Mouse (Mus musculus) lung, postnatal 36 days (tissue): Measurements from ENCODE around the gene Rnf216.
"Not testable (repeated sequence)": the region's sequence is repeated elsewhere in the genome, so short reads cannot be mapped to it uniquely, and the experiment has no call there.

ENCODE experiments used
- DNase-seq: peaks from one replicate; pipeline ENCODE4 v3.0.0; 2022; ENCODE audit warnings: mixed read lengths

Gene Rnf216

DNA sequence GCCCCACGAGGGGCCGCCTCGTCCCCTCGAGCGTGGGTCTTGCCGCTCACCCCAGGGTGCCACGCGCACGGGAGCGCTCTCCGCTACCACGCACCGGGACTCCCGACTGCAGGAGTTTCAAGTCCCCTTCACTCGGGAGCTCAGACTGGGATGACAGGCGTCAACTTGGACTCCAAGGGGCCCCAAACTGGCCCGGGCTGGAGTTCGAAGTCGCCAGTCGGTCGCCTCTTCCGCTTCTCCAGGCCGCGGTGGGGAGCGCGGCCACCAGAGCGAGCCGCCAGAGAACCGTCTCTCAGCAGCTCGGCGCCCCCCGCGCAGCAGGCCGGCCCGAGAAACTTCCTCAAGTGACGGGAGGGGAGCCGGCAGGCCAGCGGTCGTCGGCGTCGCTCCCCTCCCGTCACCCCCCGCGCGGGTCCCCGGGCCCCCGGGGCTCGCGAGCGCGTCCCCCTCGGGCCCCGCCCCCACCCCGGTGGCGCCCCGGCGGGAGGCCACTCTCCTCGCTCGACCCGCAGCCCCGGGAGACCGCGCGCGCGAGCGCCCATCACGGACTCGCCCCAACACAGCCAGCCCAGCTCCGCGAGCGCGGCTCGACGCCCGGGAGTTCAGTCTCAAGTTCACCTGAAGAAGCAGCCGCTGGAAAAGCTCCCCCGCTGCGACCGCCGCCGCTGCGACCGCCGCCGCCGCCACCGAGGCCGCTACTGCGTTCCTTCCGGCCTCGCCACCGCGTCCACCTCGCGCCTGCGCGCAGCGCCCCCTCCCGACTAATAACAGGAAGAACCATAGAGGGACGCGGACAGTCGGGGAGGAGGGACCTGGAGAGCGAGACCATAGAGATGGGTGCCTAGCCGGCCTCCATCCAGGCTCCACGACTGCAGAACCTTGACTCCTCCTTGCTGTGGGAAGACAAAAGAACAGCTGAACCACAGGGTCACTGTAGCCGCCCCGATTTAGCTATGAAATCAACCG, at the start of gene Rnf216:
Rnf216 (minus strand) TSS at position 714 of the 966 bp plus-strand sequence.
- peak; percentile 96 for DNase-seq

DNA sequence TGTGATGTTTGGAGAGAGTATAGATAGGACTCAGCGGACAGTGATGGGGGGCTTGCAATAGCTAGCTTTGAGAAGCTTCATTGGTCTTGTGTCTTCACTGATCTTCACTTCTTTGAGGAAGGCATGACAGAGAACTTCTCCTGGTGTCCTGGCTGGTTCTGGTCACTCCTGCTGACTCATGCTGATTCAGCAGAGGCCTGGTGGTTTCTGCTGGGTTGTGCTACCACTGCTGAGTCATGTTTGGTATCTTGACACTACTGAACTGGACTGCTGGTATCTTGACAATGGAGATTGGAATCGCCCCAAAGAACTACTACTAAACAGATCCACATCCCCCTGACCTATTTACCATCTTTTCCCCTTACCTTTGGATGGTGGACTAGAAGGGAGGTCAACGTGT, 42.7 kb upstream of the Rnf216 start:
- DNase-seq = no peak

DNA sequence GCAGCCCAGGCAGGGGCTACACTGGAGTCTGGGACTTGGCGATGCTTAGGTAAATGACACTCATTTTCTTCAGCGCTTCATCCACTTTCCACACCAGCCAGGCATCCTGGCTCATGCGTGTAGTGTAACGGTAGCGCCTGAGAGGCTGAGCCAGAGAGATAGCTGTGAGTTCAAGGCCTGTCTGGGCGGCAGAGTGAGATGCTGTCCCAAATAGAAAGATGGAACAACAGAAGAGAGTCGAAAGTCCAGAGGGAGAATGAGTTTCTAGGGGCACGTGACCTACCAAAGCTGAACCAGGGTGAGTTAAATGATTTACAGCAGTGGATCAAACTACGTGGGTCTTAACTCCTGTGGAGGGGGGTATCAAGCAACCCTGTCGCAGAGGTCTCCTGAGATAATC, 41.0 kb upstream of the Rnf216 start:
- DNase-seq = no peak

DNA sequence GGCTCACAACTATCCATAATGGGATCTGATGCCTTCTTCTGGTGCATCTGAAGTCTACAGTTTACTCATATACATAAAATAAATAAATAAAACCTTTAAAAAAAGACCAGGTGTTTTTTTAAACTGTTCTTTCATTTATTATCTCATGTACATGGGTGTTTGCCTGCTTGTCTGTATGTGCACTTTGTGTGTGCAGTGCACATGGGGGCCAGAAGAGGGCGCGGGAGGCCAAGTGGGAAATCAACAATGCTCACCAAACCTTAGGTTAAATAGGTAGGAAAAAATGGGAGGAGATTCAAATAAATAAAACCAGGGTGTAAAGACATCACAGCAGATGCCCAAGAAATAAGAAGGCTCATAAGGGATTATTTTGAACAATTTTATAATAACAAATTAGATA, 37.2 kb upstream of the Rnf216 start:
- DNase-seq = no peak

DNA sequence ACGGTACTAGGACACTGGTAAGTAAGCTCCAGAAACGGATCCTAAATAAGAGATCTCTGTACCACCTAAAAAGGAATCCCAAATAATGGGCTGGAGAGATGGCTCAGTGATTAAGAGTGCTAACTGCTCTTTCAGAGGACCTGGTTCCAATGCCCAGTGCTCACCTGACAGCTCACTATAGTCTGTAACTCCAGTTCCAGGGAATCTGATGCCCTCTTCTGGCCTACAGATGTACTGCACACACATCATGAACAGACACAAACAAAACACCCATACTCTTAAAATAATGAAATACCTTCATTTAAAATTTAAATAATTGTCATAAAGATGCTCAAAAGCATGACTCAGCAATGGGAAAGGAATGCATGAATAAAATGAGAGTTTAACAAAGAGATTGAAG, 36.7 kb upstream of the Rnf216 start:
- no peak for DNase-seq

DNA sequence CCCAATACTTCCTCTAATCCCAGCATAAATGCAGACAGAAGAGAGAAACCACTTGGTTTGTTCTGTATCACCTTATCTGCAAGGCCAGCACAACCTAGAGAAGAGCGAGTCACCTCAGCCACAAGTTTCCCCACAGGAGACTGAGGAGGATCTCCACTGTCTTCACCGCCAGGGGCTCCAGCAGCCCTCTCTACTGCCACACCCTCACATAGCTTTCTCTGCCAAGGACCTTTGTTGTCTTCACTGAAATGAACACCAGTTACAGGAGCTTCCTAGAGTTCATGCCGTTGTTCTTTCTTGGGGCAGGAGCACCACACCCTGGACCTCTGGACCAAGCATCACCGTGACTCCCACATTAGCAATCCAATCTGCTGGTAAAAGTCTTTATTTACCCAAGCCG, 35.9 kb upstream of the Rnf216 start:
- DNase-seq = no peak

DNA sequence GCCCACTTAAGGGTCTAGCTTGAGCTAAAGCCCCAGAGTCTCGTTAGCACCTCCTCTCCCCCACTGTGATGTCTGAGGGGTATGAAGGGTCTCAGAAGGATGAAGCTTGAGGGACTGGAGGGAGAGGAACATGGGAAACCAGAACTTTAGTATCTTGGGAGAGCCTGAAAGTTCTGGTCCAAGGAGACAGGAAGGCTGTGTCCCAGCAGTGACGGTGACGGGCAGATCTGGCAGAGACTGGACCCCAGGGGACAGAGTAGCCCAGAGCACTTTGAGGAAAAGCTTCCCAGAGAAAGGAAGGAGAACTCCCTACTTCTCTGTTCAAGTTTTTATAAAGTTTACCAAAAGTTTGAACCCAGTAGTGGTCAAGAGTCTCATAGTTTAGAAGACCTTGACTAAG, 34.7 kb upstream of the Rnf216 start, which contains the start of gene Olfr718-ps1:
Olfr718-ps1 (minus strand) TSS at position 101 of the 400 bp plus-strand sequence.
- no peak for DNase-seq

DNA sequence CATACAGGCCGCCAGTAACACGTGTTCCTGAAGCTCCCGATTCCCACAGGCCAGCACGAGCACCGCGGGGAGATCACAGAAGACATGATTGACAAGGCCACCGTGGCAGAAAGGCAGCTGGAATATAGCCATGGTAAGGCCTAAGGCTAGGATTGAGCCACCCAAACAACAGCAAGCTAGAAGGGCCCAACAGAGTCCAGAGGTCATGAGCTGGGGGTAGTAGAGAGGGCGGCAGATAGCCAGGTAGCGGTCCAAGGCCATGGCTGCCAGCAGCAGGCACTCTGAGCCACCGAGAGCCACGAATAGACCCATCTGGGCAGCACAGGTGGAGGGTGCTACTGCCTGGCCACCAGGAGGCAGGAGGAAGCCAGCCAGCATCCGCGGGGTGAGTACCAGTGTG, 24.8 kb upstream of the Rnf216 start:
- DNase-seq = no peak

DNA sequence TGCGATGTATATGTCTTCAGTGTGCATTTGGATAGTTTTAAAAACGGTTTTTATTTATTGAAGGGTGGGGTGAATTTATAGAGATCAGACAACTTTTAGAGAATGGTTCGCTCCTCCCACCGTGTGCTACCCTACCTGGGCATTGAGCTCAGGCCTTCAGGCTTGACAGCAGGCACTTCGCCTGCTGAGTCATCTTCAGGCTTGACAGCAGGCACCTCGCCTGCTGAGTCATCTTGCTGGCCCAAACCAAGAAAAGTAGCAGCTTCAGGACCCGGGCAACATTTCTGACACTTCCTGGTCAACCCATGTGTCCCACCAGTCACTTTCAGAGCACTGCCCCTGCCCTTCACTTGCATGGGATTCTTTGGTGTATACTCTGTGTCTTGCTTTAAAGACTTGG, 22.2 kb upstream of the Rnf216 start:
- DNase-seq = no peak

DNA sequence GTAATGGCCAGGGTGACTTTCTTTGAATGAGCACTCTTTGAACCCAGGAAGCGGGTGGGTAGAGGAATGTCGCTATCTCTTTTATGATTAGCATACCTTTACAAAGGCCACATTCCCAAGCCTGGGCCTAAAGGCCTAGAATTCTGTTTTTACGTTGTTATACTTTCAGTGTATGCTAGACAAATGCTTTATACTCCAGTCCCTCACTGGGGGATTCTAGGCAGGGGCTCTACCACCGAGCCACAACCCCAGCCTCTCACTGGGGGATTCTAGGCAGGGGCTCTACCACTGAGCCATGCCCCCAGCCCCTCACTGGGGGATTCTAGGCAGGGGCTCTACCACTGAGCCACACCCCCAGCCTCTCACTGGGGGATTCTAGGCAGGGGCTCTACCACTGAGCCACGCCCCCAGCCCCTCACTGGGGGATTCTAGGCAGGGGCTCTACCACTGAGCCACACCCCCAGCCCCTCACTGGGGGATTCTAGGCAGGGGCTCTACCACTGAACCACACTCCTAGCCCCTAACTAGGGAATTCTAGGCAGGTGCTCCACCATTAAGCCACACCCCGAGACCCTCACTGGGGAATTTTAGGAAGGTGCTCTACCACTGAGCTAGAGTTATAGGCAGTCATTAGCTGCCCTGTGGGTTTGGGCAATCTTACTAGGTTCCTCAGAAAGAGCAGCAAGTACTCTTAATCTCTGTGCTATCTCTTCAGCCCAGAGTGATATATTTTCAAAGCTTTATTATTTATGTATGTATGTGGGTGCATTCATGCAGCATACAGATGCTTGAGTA, 21.6 kb upstream of the Rnf216 start:
- not testable (repeated sequence) for DNase-seq

DNA sequence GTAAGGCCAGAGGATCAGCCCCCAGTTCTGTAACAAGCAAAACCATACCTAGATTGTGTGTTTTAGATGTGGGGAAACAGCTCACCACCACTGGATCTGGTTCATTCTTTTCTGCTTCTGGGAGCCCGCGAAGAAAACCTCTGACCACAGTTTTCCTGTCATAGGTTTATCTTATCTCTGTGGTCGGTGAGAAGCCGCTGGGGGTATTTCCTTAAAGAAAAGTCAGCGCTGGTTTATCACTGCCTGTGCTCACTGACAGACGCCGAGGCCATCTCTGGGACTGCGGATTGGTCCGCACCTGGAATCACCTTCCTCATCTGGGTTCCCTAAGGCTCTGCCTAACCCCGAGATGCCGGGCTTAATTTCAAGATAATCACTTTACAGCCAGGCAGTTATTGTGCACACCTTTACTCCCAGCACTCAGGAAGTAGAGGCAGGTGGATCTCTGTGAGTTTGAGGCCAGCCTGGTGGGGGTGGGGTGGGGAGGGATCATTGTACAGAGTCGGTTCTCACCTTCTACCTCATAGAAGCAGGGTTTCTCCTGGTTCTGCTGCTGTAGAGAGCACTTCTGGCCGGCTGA, 20.2 kb upstream of the Rnf216 start:
- no peak for DNase-seq

DNA sequence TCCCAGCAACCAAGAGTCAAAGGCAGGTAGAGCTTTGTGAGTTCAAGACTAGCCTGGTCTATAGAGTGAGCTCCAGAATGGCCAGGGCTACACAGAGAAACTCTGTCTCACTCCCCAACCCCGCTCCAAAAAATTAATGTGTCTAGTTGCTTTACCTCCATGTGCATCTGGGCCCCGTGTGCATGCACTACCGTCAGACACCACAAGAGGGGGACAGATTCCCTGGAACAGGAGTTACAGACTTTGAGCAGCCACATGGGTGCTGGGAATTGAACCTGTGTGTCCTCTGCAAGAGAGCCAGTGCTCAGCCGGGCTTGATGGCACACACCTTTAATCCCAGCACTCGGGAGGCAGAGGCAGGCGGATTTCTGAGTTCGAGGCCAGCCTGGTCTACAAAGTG, 17.5 kb upstream of the Rnf216 start:
- DNase-seq = peak; percentile 8

DNA sequence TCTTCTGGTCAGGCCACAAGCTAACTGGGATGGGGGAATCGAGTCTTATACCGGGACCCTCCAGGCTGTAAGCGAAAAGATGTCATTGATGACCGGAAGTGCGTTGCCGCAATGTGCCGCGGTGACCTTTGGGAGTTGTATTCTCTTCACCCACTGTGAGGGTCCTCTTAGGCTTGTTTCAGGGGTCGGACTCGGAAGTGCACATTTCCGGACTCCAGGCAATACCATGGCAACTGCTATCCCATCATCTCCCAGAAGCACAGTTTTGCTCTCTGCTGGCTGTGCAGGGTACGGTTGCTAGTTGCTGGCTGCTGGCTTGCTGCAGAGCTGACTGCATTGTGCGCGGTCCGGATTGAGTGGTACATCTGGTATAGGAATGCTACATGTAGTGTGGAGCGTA, 16.3 kb upstream of the Rnf216 start:
- DNase-seq = no peak

DNA sequence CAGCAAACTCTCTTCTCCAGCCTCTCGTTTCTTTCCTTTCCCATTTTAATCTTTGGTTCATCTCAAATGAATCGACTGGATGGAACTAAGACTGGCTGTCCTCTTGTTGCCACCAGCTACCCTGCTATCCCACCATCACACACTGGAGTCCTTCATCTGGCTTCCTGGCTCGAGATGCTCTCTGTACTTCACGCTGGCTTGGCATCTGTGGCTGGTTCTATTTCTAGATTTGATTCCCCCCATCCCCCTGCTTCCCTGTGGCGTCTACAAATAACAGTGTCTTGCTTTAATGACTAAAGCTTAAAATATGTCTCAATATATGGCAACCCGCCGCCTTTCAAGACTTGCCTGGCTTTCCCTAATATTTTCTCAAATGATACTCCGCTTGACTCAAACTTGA, 15.0 kb upstream of the Rnf216 start:
- no peak for DNase-seq

DNA sequence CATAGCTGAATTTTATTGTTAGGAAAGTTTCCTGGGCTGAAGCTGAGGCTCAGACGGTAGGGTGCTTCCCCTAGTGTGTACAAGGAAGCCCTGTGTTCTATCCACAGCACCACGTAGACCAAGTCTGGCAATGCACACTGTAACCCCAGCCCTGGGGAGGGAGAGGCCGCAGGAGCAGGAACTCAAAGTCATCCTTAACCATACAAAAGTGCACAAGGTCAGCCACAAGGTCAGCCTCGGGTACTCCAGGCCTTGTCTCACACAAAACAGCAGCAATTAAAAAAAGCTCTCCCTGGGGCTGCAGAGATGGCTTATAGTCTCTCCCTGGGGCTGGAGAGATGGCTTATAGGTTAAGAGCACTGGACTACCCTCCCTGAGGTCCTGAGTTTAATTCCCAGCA, 14.1 kb upstream of the Rnf216 start:
- DNase-seq = no peak

DNA sequence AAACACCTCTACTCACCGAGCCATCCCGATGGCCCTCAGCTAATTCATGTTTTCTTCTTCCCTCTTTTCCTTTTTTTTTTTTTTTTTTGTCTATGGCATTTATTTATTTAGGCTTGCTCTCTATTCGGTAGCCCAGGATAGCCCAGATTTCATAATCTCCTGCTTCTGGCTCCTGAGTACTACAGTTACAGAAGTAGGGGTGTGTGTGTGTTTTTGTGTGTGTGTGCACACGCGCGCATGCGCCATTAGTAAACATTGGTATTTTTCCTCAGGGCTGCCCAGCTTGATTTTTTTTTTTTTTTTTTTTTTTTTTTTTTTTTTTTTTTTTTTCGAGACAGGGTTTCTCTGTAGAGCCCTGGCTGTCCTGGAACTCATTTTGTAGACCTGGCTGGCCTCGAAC, 13.3 kb upstream of the Rnf216 start:
- no peak for DNase-seq

DNA sequence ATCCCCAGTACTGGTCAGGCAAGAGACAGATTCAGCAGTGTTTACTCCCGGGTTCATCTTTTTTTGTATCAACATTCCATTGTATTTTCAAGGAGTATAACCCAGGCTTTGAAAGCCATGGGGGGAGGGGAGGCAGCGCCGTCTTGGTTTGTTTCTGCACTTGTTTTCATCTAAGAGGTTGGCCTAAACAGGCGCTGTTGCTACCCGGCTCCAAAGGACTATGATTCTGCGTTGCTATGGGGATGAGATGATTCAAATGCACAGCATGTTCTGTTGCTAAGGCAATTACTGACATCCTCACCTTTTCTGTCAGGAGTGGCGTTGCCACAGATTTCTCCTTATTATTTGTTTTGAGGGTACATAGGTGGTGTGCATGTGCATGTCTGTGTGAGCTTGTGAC, 12.8 kb upstream of the Rnf216 start:
- DNase-seq = no peak

DNA sequence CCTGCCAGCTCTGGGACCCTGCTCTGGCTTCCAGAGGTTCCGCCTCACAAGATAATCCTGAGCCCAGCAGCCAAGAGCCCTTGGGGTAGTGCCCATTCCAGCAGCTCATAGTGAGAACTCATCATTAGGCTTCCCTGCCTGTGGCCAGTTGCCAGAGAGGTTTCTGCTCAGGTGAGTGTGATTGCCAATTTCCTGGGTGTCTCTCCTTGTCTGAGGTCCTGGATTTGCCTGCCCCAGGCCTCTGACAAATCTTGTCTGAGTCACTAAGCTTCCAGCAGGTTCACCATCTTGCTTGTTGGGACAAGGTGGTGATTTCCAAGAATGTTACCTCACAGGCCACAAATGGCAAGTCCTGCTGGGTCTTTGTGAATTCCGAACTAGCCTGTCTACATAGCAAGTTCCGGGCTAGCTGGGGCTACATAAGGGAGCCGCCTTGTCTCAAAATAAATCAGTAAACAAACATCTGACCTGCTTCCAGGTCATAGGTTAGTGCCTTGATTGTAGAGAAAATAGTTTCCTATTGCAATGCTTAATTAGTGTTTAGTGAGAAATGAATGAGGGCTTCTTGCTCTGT, 12.1 kb upstream of the Rnf216 start:
- DNase-seq = no peak

DNA sequence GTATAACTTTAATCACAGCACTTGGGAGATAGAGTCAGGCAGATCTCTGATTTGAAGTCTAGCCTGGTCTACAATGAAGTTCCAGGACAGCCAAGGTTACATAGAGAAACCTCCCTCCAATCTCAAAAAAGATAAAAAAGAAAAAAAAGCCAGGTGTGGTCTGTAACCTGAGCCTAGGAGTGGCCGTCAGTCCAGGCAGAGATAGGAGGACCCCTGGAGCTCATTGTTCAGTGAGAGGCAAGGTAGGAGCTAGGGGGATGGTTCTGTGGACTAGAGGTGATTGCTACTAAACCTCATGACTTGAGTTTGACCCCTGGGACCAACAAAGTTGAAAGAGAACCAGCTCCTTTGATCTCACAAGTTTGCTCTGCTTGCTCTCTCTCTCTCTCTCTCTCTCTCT, 9.9 kb upstream of the Rnf216 start:
- no peak for DNase-seq

DNA sequence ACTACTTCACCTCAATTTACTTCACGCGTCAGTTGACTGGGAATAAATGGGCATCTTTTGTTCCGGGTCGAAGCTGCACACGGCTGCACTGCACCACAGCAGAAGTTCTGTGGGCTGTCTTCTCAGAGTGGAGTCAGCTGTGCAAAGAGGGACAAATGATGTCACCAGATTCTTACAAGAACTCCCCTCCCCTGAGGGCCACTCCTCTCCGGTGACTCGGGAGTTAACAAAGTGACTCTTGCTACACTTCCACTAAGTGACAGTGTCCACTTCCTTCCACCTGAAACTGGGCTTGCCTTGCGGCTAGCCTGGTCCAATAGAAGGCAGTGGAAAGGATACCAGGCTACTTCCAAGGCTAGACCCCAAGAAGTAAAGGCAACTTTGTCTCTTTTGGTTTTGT, 9.3 kb upstream of the Rnf216 start:
- no peak for DNase-seq

DNA sequence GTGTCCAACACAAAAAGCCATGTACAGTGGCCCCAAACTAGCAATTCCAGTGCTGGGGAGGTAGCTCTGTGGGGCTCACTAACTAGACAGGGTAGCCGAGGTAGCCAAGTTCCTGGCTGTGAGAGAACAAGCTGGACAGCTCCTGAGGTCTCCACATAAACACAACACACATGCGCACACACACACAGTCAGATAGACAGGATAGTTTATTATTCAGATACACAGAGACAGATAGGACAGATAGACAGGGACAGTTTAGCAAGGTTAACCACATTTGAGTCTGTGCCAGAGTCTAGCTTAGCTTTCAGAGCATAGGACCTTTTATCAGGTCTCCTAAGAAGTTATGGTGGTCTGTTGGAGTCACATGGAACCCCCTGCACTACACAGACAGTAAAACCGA, 6.0 kb downstream of the Rnf216 start:
- no peak for DNase-seq

DNA sequence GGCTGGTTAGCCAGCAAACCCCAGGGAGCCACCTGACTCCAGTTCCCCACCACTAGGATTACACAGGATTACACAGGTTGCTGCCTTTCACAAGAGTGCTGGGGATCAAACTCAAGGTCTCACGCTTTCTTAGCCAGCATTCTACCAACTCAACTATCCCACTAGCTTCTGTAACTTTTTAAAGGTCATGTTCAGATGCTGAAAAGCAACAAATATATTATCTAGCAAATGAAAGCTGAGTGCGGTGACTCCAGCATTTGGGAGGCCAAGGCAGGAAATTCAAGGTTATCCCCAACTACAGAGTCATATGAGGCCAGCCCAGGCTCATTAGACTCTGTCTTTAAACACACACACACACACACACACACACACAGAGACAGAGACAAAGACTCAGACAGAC, 9.6 kb downstream of the Rnf216 start:
- no peak for DNase-seq

DNA sequence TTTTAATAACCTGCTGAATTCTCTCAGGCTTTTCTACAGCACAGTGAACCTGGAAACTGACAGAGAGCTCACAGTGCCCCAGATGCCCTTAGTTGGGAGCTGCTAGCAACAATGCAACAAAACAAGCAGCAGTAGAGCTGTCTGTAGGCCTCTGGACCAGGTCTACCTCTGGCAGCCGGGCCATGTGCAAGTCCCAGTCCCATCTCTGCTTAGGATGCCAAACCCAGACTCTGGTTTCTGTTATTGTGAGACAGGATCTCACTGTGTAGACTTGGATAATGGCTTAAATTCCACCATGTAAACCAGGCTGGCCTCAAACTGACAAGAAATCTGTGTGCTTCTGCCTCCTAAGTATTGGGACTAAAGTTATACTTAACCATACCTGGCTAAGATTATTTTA, 11.2 kb downstream of the Rnf216 start:
- no peak for DNase-seq
